Mouse (Mus musculus): ENCODE results near the gene Cdip1. TPM values are rescaled to one million over a fixed set of nuclear protein-coding genes. Genes with fewer than 3 reads are reported as not detected.

The Cdip1 gene
- total and polyA plus RNA-seq, 3 experiments: 22.2 to 28.0 (median 22.3) TPM

GRCm38 (mm10) chr16:4765852-4766251 is 24.2 kb downstream of the Cdip1 start:
- TF ChIP-seq CHD1 (IDR thresholded peaks at IDR 0.05; ENCODE audit: low read depth, low read length): no peak
- TF ChIP-seq CTCF (conservative IDR thresholded peaks at IDR 0.05 in 1 of 2, IDR thresholded peaks at IDR 0.05 in 1 of 2; ENCODE audit: low read depth in 2 of 2, low read length in 2 of 2): peak in 1 of 2 experiments; percentile 43; a peak in 2 of 4 replicates
- no peak for TF ChIP-seq TBP (conservative IDR thresholded peaks at IDR 0.05; ENCODE audit: low read depth, low read length)
- TF ChIP-seq POLR2AphosphoS2 (IDR thresholded peaks at IDR 0.05; ENCODE audit: low read depth, low read length): 0 out of 2 replicates have a peak, but pooled peaks have one; percentile 35
- peak; percentile 30 for TF ChIP-seq RAD21 (IDR thresholded peaks at IDR 0.05; ENCODE audit: low read depth, low read length)
- TF ChIP-seq SMC3 (IDR thresholded peaks at IDR 0.05; ENCODE audit: low read depth, low read length): peak; percentile 32; the same call in 1 of the 2 replicates

GRCm38 (mm10) chr16:4763276-4763675 is 26.8 kb downstream of the Cdip1 start:
- Histone ChIP-seq H3K4me3 (replicated peaks in 1 of 3; ENCODE audit: low read depth in 2 of 3, low read length in 2 of 3, poor library complexity in 1 of 3) (no peak overlapping the region), H3K36me3 (replicated peaks in 1 of 2; ENCODE audit: control insufficient read depth in 1 of 2, insufficient read depth in 1 of 2, low read length in 1 of 2) (peaks cover 43 to 58% of the 10 kb centered on the region in 2 experiments), H3K4me1 (ENCODE audit: control insufficient read depth in 1 of 2, insufficient read depth in 2 of 2) (peaks cover 10 to 46% of the 10 kb centered on the region in 2 experiments), H3K9ac (ENCODE audit: insufficient read depth, low read depth) (no peak overlapping the region), H3K4me2 (ENCODE audit: insufficient read depth, low read depth, poor library complexity, severe bottlenecking) (no peak overlapping the region), H3K27ac (ENCODE audit: insufficient read depth, low read depth) (no peak overlapping the region), H3K79me2 (replicated peaks; ENCODE audit: control insufficient read depth, extremely low read depth, insufficient read depth, poor library complexity, severe bottlenecking) (no peaks in the 10 kb centered on the region), H3K27me3 (replicated peaks) (no peaks in the 10 kb centered on the region), H3K9me3 (replicated peaks; ENCODE audit: low read length) (no peaks in the 10 kb centered on the region)
- dilution Hi-C loops (cut with MboI; ENCODE audit: extremely low pct_ligation_motif_present, extremely low pct_unique_long_range_greater_than_20kb, low sequenced_read_pairs): no loop called here
- in situ Hi-C loops (cut with MboI; ENCODE audit: low pct_ligation_motif_present, low pct_unique_long_range_greater_than_20kb, low sequenced_read_pairs): loop anchor here (25.0 kb wide), 1 partner anchor 99 kb away; no protein-coding TSS in a partner anchor
- TF ChIP-seq RAD21 (IDR thresholded peaks at IDR 0.05; ENCODE audit: low read depth, low read length) (peak; percentile 87), MAFK (IDR thresholded peaks at IDR 0.05; ENCODE audit: insufficient replicate concordance, low read length) (peak; percentile 31; the same call in 1 of the 2 replicates), POLR2A (IDR thresholded peaks at IDR 0.05; ENCODE audit: low read depth, low read length) (0 out of 2 replicates have a peak, but pooled peaks have one; percentile 19), MAZ (IDR thresholded peaks at IDR 0.05; ENCODE audit: low read depth, low read length) (peak; percentile 55; the same call in 1 of the 2 replicates), IRF4 (IDR thresholded peaks at IDR 0.05; ENCODE audit: low read depth, low read length) (no peak), SMC3 (IDR thresholded peaks at IDR 0.05; ENCODE audit: low read depth, low read length) (peak; percentile 93), ZMIZ1 (IDR thresholded peaks at IDR 0.05; ENCODE audit: low read depth, low read length) (no peak), NELFE (IDR thresholded peaks at IDR 0.05; ENCODE audit: low read depth, low read length) (no peak), SIN3A (IDR thresholded peaks at IDR 0.05; ENCODE audit: low read length) (peak; percentile 44; the same call in 1 of the 2 replicates), ZC3H11A (IDR thresholded peaks at IDR 0.05; ENCODE audit: low read depth, low read length) (peak; percentile 54), USF1 (IDR thresholded peaks at IDR 0.05; ENCODE audit: low read depth, low read length) (no peak), POLR2AphosphoS2 (IDR thresholded peaks at IDR 0.05; ENCODE audit: low read depth, low read length) (peak; percentile 67; the same call in 1 of the 2 replicates), TCF12 (IDR thresholded peaks at IDR 0.05; ENCODE audit: low read depth, low read length) (0 out of 2 replicates have a peak, but pooled peaks have one; percentile 37), CTCF (conservative IDR thresholded peaks at IDR 0.05 in 1 of 2, IDR thresholded peaks at IDR 0.05 in 1 of 2; ENCODE audit: low read depth in 2 of 2, low read length in 2 of 2) (peak; percentile 43 to 92; a peak in 2 of 4 replicates), ELF1 (IDR thresholded peaks at IDR 0.05; ENCODE audit: low read depth, low read length) (0 out of 2 replicates have a peak, but pooled peaks have one; percentile 12), CHD2 (IDR thresholded peaks at IDR 0.05; ENCODE audit: low read length) (no peak), BHLHE40 (IDR thresholded peaks at IDR 0.05; ENCODE audit: low read depth, low read length) (no peak)
- DNase-seq (ENCODE audit: extremely low read depth): peak; percentile 73

More at GRCm38 (mm10) chr16:4765852-4766251, 24.2 kb downstream of the Cdip1 start:
- no peak for DNase-seq (ENCODE audit: extremely low read depth)
- no peak overlapping the region for H3K9ac ChIP-seq (ENCODE audit: insufficient read depth, low read depth)
- no peak overlapping the region for H3K4me3 ChIP-seq (replicated peaks in 1 of 3; ENCODE audit: low read depth in 2 of 3, low read length in 2 of 3, poor library complexity in 1 of 3)
- no peaks in the 10 kb centered on the region for H3K79me2 ChIP-seq (replicated peaks; ENCODE audit: control insufficient read depth, extremely low read depth, insufficient read depth, poor library complexity, severe bottlenecking)
- in situ Hi-C loops (cut with MboI; ENCODE audit: low pct_ligation_motif_present, low pct_unique_long_range_greater_than_20kb, low sequenced_read_pairs) (loop anchor here (25.0 kb wide), 1 partner anchor 96 kb away; no protein-coding TSS in a partner anchor), dilution Hi-C loops (cut with MboI; ENCODE audit: extremely low pct_ligation_motif_present, extremely low pct_unique_long_range_greater_than_20kb, low sequenced_read_pairs) (no loop called here)
- no peaks in the 10 kb centered on the region for H3K27me3 ChIP-seq (replicated peaks)
- H3K27ac ChIP-seq (ENCODE audit: insufficient read depth, low read depth): no peak overlapping the region
- H3K36me3 ChIP-seq (replicated peaks in 1 of 2; ENCODE audit: control insufficient read depth in 1 of 2, insufficient read depth in 1 of 2, low read length in 1 of 2): peaks cover 68 to 80% of the 10 kb centered on the region in 2 experiments
- no peaks in the 10 kb centered on the region for H3K9me3 ChIP-seq (replicated peaks; ENCODE audit: low read length)
- peaks cover 11 to 46% of the 10 kb centered on the region in 2 experiments for H3K4me1 ChIP-seq (ENCODE audit: control insufficient read depth in 1 of 2, insufficient read depth in 2 of 2)
- no peak overlapping the region for H3K4me2 ChIP-seq (ENCODE audit: insufficient read depth, low read depth, poor library complexity, severe bottlenecking)

Measured in CH12.LX (cell line).